Mouse (Mus musculus): ENCODE data around the gene Sdf2.

Gene Sdf2

GRCm38 (mm10) chr11:78245627-78246317 is at the start of gene Sdf2, which contains the start of gene Supt6:
Sdf2 (plus strand) TSS chr11:78245746.
Supt6 (minus strand) TSS chr11:78245987.
- peak; percentile 84 for DNase-seq (ENCODE audit: low read depth, low spot score)

GRCm38 (mm10) chr11:78202372-78202771 is 43.2 kb upstream of the Sdf2 start:
- no peak for DNase-seq (ENCODE audit: low read depth, low spot score)

- no peak for DNase-seq (ENCODE audit: low read depth, low spot score)
These were observed 41.3 kb upstream of the Sdf2 start for GRCm38 (mm10) chr11:78204287-78204686.

GRCm38 (mm10) chr11:78205361-78206206 is 40.0 kb upstream of the Sdf2 start:
- DNase-seq (ENCODE audit: low read depth, low spot score) = no peak

- no peak for DNase-seq (ENCODE audit: low read depth, low spot score)
These were observed 38.4 kb upstream of the Sdf2 start for GRCm38 (mm10) chr11:78207190-78207589.

- no peak for DNase-seq (ENCODE audit: low read depth, low spot score)
These were observed 35.7 kb upstream of the Sdf2 start for GRCm38 (mm10) chr11:78209886-78210285.

GRCm38 (mm10) chr11:78210615-78211014 is 34.9 kb upstream of the Sdf2 start:
- no peak for DNase-seq (ENCODE audit: low read depth, low spot score)

GRCm38 (mm10) chr11:78211513-78211912 is 34.0 kb upstream of the Sdf2 start:
- DNase-seq (ENCODE audit: low read depth, low spot score) = no peak

GRCm38 (mm10) chr11:78213086-78213817 is 32.3 kb upstream of the Sdf2 start:
- DNase-seq (ENCODE audit: low read depth, low spot score) = no peak

- DNase-seq (ENCODE audit: low read depth, low spot score) = peak; percentile 14
These were observed 29.7 kb upstream of the Sdf2 start for GRCm38 (mm10) chr11:78215709-78216317.

- DNase-seq (ENCODE audit: low read depth, low spot score) = no peak
These were observed 22.0 kb upstream of the Sdf2 start for GRCm38 (mm10) chr11:78223586-78223985.

- DNase-seq (ENCODE audit: low read depth, low spot score) = no peak
These were observed 14.0 kb upstream of the Sdf2 start for GRCm38 (mm10) chr11:78231518-78231917.

GRCm38 (mm10) chr11:78240193-78240857 is 5.2 kb upstream of the Sdf2 start:
- DNase-seq (ENCODE audit: low read depth, low spot score) = no peak

GRCm38 (mm10) chr11:78245261-78245626 is 302 bp upstream of the Sdf2 start:
- DNase-seq (ENCODE audit: low read depth, low spot score) = no peak

- no peak for DNase-seq (ENCODE audit: low read depth, low spot score)
These were observed 919 bp downstream of the Sdf2 start for GRCm38 (mm10) chr11:78246318-78247011.

GRCm38 (mm10) chr11:78247012-78247348 is 1.4 kb downstream of the Sdf2 start:
- no peak for DNase-seq (ENCODE audit: low read depth, low spot score)

- no peak for DNase-seq (ENCODE audit: low read depth, low spot score)
These were observed 2.2 kb downstream of the Sdf2 start for GRCm38 (mm10) chr11:78247727-78248140.

GRCm38 (mm10) chr11:78256618-78257017 is 11.1 kb downstream of the Sdf2 start:
- no peak for DNase-seq (ENCODE audit: low read depth, low spot score)

GRCm38 (mm10) chr11:78260489-78261258 is 15.1 kb downstream of the Sdf2 start:
- DNase-seq (ENCODE audit: low read depth, low spot score) = no peak

All from brain, embryonic 18.5 days (tissue).